Mouse (Mus musculus): ENCODE measurements around the gene Gm21083. TPM values are rescaled to one million over a fixed set of nuclear protein-coding genes. Genes with fewer than 3 reads are reported as not detected.
"Not testable (repeated sequence)": the region's sequence is repeated elsewhere in the genome, so short reads cannot be mapped to it uniquely, and the experiment has no call there.

Gm21083 gene
- polyA plus RNA-seq, 1 experiment from 2014 or later: not detected

DNA sequence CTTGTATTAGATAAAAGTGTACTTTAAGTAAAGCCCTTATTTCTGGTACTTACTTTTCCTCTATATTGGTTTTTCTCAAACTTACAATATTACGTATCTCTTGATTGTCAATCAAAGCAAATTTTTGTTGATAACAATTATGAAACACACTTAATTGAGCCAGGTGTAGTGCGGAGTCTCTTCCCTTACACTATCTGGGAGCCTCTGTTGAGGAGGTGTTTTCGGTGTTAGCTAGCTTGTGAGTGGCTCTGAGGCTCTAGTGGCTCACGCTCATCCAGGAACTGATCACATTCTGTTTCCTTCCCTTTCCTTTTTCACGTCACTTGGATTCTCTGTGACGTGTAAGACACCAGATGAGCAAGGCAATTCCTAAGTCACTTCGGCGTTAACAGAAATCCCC is 26.5 kb downstream of the Gm21083 start:
- not testable (repeated sequence) for H3K4me2 ChIP-seq (ENCODE audit: low read length); H3K4me1 ChIP-seq (ENCODE audit: control insufficient read depth, insufficient read depth, low read length); H3K4me3 ChIP-seq (replicated peaks; ENCODE audit: low read depth, low read length); H3K27ac ChIP-seq (replicated peaks; ENCODE audit: low read depth, low read length); DNase-seq; H3K36me3 ChIP-seq (ENCODE audit: control insufficient read depth, insufficient read depth, low read length); H3K9ac ChIP-seq (replicated peaks; ENCODE audit: low read length); H3K27me3 ChIP-seq (ENCODE audit: control insufficient read depth, insufficient read depth, low read length)
- peak; percentile 51; the same call in 1 of the 2 replicates for ATAC-seq (ENCODE audit: low FRiP score, low TSS enrichment)
- WGBS: 76% methylated on average over 8 of the region's 8 CpGs
- peaks cover 25% of the 10 kb centered on the region for H3K9me3 ChIP-seq (ENCODE audit: control insufficient read depth, low read length)

DNA sequence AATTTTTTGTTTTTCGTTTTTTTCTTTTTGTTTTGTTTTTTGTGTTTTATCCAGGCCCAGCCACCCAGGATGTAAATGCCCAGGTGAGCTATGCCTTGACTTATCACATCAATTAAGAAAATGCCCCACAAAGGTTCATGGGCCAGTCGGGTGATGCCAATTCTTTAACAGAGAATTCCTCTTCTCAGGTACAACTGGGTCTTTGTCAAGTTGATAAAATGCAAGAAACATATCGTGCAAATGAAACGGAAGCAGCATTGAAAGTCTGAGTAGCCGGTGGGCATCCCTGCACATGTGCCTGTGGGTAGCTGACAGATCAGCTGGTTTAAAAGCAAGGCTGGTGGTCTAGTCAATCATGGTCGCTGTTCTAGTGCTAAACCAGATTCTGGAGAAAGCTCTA is 29.5 kb downstream of the Gm21083 start:
- H3K9ac ChIP-seq (replicated peaks; ENCODE audit: low read length); H3K27me3 ChIP-seq (ENCODE audit: control insufficient read depth, insufficient read depth, low read length); DNase-seq; H3K4me1 ChIP-seq (ENCODE audit: control insufficient read depth, insufficient read depth, low read length); H3K36me3 ChIP-seq (ENCODE audit: control insufficient read depth, insufficient read depth, low read length); H3K4me3 ChIP-seq (replicated peaks; ENCODE audit: low read depth, low read length); H3K4me2 ChIP-seq (ENCODE audit: low read length); H3K27ac ChIP-seq (replicated peaks; ENCODE audit: low read depth, low read length): not testable (repeated sequence)
- peak; percentile 78 for ATAC-seq (ENCODE audit: low FRiP score, low TSS enrichment)
- H3K9me3 ChIP-seq (ENCODE audit: control insufficient read depth, low read length): peaks cover 20% of the 10 kb centered on the region
- 62% methylated on average over 6 of the region's 6 CpGs for WGBS

DNA sequence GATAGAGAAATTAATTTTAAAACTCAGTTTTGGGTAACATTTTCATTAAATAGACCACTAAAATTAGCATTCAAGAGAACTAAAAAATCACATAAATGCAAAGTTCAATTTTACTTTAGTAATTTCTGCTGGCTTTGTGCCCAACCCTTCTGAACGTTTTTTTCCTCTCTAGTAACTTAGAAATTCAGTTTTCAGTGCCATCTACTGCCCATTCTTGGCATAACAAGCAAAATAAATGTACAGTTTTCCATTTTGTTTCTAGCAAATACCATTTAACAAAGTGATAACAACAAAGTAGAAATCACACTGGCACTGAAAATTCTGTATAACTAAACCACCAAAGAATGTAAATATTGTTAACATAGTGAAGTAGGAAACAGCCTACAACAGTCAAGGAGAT is 33.6 kb downstream of the Gm21083 start:
- not testable (repeated sequence) for H3K36me3 ChIP-seq (ENCODE audit: control insufficient read depth, insufficient read depth, low read length); H3K9me3 ChIP-seq (ENCODE audit: control insufficient read depth, low read length); H3K4me3 ChIP-seq (replicated peaks; ENCODE audit: low read depth, low read length); H3K27ac ChIP-seq (replicated peaks; ENCODE audit: low read depth, low read length); H3K27me3 ChIP-seq (ENCODE audit: control insufficient read depth, insufficient read depth, low read length); H3K4me1 ChIP-seq (ENCODE audit: control insufficient read depth, insufficient read depth, low read length); ATAC-seq (ENCODE audit: low FRiP score, low TSS enrichment); H3K4me2 ChIP-seq (ENCODE audit: low read length); H3K9ac ChIP-seq (replicated peaks; ENCODE audit: low read length)
- peak; percentile 63 for DNase-seq
- WGBS: 10% methylated on average over 1 of the region's 1 CpGs

DNA sequence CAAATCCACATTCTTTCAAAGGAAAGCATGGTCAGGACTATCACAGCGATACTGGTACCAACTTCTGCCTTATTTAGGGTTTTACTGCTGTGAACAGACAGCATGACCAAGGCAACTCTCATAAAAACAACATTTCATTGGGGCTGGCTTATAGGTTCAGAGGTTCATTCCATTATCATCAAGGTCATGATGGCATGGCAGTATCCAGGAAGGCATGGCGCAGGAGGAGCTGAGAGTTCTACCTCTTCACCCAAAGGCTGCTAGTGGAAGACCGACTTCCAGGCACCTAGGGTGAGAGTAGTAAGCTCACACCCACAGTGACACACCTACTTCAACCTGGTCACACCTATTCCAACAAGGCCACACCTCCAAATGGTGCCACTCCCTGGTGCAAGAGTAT is 39.1 kb downstream of the Gm21083 start:
- H3K4me3 ChIP-seq (replicated peaks; ENCODE audit: low read depth, low read length); H3K27me3 ChIP-seq (ENCODE audit: control insufficient read depth, insufficient read depth, low read length); H3K4me2 ChIP-seq (ENCODE audit: low read length); H3K9ac ChIP-seq (replicated peaks; ENCODE audit: low read length); H3K27ac ChIP-seq (replicated peaks; ENCODE audit: low read depth, low read length); H3K4me1 ChIP-seq (ENCODE audit: control insufficient read depth, insufficient read depth, low read length); H3K36me3 ChIP-seq (ENCODE audit: control insufficient read depth, insufficient read depth, low read length); H3K9me3 ChIP-seq (ENCODE audit: control insufficient read depth, low read length); DNase-seq: not testable (repeated sequence)
- peak; percentile 70; the same call in 1 of the 2 replicates for ATAC-seq (ENCODE audit: low FRiP score, low TSS enrichment)
- WGBS: 70% methylated on average over 3 of the region's 3 CpGs

DNA sequence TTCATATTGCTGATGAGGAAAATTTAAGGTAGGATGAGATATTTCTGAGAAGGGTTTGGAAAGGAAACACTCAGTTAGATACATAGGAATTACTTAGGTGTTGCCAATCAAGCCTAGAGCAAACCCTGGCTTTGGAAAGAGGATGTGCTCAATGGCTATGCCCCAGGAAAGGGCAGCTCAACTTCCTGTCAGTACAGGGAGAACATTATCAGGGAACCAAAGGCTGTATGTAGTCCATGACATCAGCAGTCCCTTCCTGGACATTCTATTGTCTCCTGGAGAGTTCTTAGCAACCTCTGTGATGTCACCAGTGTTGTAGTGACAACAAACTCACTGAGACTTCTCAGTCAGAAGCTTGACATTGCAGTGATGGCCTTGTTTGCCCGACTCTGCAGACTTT is 41.6 kb downstream of the Gm21083 start, which contains the start of gene Speer4d:
TSS of gene Speer4d (plus strand) at position 301 of the 400 bp plus-strand sequence.
- H3K4me3 ChIP-seq (replicated peaks; ENCODE audit: low read depth, low read length); H3K4me1 ChIP-seq (ENCODE audit: control insufficient read depth, insufficient read depth, low read length); H3K4me2 ChIP-seq (ENCODE audit: low read length); H3K27me3 ChIP-seq (ENCODE audit: control insufficient read depth, insufficient read depth, low read length); H3K9ac ChIP-seq (replicated peaks; ENCODE audit: low read length); ATAC-seq (ENCODE audit: low FRiP score, low TSS enrichment); H3K27ac ChIP-seq (replicated peaks; ENCODE audit: low read depth, low read length); DNase-seq; H3K36me3 ChIP-seq (ENCODE audit: control insufficient read depth, insufficient read depth, low read length); H3K9me3 ChIP-seq (ENCODE audit: control insufficient read depth, low read length): not testable (repeated sequence)
- WGBS: 56% methylated on average over 1 of the region's 1 CpGs

DNA sequence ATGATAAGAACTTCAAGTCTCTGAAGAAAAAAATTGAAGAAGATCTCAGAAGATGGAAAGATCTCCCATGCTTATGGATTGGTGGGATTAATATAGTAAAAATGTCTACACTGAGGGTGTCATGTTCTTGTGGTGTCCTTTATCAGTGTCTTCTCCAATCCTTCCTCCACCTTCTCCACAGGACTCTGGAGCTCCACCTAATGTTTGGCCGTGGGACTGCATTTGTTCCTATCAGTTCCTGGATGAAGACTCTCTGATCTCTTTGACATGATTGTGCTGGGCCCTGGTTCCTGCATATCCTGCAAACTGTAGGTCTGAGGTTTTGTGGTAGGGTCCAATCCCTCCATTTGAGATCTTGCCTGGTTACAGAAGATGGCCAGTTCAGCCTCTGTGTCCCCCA is 51.0 kb downstream of the Gm21083 start:
- not testable (repeated sequence) for ATAC-seq (ENCODE audit: low FRiP score, low TSS enrichment); H3K4me1 ChIP-seq (ENCODE audit: control insufficient read depth, insufficient read depth, low read length); H3K36me3 ChIP-seq (ENCODE audit: control insufficient read depth, insufficient read depth, low read length); H3K4me2 ChIP-seq (ENCODE audit: low read length); H3K27me3 ChIP-seq (ENCODE audit: control insufficient read depth, insufficient read depth, low read length); H3K9me3 ChIP-seq (ENCODE audit: control insufficient read depth, low read length); H3K4me3 ChIP-seq (replicated peaks; ENCODE audit: low read depth, low read length); DNase-seq; H3K9ac ChIP-seq (replicated peaks; ENCODE audit: low read length); H3K27ac ChIP-seq (replicated peaks; ENCODE audit: low read depth, low read length)
- 42% methylated on average over 1 of the region's 1 CpGs for WGBS

DNA sequence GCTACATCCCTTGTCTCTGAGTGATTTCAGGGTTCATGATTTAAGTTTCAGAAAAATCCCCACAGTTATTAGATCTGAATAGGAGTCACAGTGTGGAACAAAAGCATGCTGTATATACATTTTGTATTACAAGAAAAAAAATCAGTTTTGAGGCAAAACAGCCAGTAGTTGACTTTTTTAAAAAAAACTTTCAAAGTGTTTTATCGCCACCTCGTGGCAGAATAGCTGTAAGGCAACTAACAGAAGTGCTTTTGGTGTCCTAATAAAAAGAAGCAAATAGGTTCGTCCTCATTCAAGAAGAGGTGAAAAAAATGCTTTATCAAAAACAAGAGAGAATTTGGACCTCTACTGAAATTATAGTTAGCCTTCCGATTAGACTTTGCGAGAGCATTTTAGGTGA is 52.9 kb downstream of the Gm21083 start:
- H3K9me3 ChIP-seq (ENCODE audit: control insufficient read depth, low read length); H3K27me3 ChIP-seq (ENCODE audit: control insufficient read depth, insufficient read depth, low read length); H3K4me3 ChIP-seq (replicated peaks; ENCODE audit: low read depth, low read length); H3K27ac ChIP-seq (replicated peaks; ENCODE audit: low read depth, low read length); H3K9ac ChIP-seq (replicated peaks; ENCODE audit: low read length); H3K4me2 ChIP-seq (ENCODE audit: low read length); ATAC-seq (ENCODE audit: low FRiP score, low TSS enrichment); H3K36me3 ChIP-seq (ENCODE audit: control insufficient read depth, insufficient read depth, low read length); H3K4me1 ChIP-seq (ENCODE audit: control insufficient read depth, insufficient read depth, low read length): not testable (repeated sequence)
- peak; percentile 51 for DNase-seq
- 35% methylated on average over 5 of the region's 5 CpGs for WGBS

Other genes with a start within 250 kb of the Gm21083 start
- not detected in 2 replicates for gene Gm21149, start 100.8 kb upstream of the Gm21083 start, polyA plus RNA-seq (2014; fragmentation: Nextera tagmentation; extraction: Ambion mirVana)
- gene Gm21190, start 48.1 kb upstream of the Gm21083 start, polyA plus RNA-seq (2014; fragmentation: Nextera tagmentation; extraction: Ambion mirVana): not detected in 2 replicates
- not detected in 2 replicates for gene Speer4d, start 41.7 kb downstream of the Gm21083 start, polyA plus RNA-seq (2014; fragmentation: Nextera tagmentation; extraction: Ambion mirVana)
- gene 4930572O03Rik, start 79.7 kb downstream of the Gm21083 start, polyA plus RNA-seq (2014; fragmentation: Nextera tagmentation; extraction: Ambion mirVana): not detected in 2 replicates
- gene Speer4c, start 136.9 kb downstream of the Gm21083 start, polyA plus RNA-seq (2014; fragmentation: Nextera tagmentation; extraction: Ambion mirVana): not detected in 2 replicates

All from midbrain, embryonic 14.5 days (tissue).